Mouse (Mus musculus): Measurements from ENCODE around the gene Deaf1.
A peak's percentile ranks its signal among the peaks of the same experiment; 100 is the strongest.

Gene Deaf1

DNA sequence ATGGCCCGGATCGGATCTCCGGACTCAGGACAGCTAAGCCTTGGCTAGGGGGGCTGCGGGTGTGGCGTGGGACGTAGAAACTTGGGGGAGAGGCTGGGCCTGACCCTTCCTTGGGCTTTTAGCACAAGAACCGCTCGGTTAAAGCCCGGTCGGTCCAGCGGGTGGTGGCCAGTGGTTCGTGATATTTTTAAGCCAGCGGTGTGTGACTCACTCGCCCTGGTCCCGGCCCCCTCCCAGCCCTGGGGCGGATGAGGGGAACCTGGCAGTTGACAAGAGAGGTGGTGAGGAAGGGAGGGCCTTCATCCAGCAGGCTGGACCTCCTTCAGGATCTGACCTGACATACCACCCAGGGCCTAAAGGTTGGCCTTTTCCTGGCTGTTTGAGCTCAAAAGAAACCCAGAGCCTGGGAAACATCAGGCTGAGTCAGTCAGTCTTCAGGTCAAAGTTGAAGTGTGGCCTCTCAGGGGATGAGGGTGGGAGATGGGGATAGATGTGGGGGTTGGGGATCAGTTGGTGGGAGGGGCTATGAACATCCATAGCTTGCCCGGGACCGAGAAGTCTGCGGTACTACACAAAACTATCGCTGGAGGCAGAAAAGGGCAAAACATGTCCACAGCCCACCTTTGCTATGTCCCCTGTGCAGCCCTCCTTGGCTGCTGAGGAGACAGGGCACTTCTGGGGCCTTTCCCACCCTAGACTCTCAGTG, 11.9 kb upstream of the Deaf1 start:
- DNase-seq (ENCODE audit: low spot score in 2 of 2), result no peak

DNA sequence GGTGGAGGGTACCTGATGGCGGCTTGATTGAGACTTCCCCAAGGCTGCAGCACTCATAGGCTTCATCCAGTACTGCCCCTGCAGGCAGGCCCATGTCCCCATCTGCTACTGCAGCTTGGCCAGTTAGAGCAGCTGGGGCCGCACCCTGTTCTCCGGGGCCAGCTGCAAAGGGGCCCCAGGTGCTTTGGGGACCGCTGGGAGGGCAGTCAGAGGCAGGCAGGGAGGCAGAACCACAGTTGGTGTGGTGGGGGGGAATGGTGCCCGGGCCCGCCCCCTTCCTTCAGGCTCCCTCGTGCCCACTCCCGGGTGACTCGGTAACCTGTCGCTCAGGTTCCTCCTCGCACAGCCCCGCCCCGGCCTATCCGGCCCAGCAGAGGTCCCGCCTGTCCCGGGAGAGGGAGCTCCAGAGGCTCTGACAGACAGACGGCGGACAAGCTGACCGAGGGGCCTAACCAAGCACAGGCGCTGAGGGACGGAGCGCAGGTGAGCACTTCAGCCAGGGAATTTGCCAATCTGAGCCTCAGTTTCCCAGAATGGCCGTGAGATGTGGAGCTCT, 11.2 kb upstream of the Deaf1 start, which contains the start of gene Eps8l2:
Eps8l2 (plus strand) TSS at position 305 of the 556 bp plus-strand sequence.
- no peak for DNase-seq (ENCODE audit: low spot score in 2 of 2)

DNA sequence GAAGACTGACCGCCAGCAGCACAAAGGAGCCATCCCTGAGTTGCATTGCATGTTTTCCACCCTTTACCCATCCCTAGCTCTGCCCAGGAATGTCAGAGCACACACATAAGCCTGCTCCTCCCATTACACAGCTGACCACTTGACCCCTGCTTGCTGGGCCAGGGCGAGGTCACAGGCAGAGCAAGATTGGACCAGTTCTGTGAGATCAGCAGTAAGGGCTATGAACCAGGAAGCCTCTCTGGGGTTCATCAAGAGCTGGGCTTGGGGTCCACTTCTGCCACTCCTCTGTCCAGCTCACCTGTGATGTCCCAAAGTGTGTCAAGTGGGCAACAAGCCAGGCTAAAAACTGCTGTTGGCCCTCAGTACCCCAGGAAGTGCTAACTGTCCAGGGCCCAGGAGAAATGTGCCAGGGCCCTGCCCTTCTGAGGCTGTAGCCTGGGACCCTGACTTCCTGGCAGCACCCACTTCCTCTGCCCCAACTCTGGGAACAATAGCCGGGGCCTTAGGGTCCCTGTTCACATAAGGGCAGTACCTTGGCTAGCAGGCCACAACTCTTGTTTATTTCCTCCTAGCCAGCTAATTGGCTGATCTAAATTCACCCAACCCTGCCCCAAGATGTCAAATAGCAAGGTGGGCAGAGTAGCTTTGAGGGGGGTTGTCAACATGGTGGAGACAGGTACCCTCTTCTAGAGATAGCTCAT, 10.4 kb upstream of the Deaf1 start:
- DNase-seq (ENCODE audit: low spot score in 2 of 2), result no peak

DNA sequence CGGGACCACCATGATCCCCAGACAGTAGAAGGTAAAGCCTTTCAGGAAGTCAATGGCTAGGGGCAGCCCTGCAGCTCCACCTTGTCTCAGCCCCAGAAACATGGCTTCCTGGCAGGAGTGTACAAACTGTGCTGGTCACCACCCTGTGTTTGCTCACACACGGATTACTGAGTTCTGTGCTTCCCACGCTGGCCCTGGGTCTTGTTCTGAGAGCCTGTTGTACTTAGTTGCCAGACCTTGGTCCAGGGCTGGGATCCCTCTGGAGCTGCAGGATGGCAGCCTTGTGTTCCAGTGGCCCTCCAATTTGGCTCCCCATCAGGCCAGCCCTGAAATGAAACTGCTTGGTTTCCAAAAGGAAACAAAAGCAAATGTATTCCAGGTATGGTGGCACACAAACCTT, 8.8 kb upstream of the Deaf1 start:
- no peak for DNase-seq (ENCODE audit: low spot score in 2 of 2)

DNA sequence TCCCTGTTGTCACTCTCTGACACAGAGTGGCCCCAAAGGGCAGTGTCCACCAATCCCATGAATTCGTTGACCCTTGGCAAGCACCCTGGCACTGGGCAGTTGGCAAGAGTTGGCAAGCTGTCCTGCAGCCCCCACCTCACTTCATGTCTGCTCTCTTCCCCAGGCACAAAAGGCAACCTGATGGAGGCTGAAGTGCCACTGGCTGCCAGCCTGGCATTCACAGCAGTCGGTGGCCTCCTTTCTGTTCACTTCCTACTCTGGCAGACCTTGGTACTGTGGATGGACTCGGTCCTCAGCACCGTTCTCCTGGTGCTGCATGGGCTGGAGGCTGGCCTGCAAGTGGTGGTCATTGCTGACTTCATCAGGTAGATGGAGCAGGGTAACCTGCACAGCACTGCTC, 8.2 kb upstream of the Deaf1 start:
- DNase-seq (ENCODE audit: low spot score in 2 of 2), result no peak

DNA sequence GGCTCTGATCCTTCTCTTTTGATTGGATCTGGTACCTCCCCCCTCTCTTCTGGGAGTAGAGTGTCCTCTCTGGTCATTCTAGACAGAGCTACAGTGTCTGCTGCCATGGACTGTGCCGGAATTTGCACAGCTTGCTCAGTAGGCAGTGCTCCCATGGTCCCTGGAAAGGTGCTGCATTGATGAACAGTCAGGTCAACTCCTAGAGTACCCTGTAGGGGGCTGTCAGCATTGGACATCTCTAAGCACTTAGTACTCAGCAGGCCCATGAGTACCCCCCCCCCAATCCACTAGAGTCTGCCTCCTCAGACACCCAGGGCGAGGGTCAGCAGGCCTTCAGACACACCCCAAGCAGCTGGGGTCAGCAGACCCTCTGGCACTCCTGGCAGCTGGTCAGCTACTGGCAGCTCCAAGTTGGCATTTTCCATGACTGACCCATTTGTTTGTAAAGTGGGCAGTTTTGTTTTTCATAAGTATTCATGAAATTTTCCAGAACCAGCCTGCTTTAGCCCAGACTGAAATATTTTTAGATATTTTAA, 7.6 kb upstream of the Deaf1 start:
- no peak for DNase-seq (ENCODE audit: low spot score in 2 of 2)

DNA sequence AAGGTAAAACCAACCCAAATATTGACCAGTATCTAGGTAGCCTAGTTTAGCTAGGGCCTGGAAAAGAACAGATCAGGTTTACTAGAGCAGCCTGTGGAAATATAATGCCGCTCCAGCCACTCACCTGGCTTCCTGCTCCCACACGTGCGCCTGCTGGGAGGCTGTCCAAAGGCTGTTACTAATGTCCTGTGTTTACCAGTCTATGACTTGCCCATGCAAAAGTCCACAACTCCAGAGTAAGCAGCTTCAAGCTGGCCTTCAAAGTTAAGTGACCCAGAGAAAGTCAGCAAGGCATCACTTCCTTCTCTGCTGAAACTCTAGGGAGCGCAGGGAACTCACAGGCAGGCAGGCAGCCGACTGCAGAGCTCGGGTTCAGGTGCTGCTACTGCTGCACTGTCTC, 4.5 kb upstream of the Deaf1 start:
- DNase-seq (ENCODE audit: low spot score in 2 of 2), result no peak

DNA sequence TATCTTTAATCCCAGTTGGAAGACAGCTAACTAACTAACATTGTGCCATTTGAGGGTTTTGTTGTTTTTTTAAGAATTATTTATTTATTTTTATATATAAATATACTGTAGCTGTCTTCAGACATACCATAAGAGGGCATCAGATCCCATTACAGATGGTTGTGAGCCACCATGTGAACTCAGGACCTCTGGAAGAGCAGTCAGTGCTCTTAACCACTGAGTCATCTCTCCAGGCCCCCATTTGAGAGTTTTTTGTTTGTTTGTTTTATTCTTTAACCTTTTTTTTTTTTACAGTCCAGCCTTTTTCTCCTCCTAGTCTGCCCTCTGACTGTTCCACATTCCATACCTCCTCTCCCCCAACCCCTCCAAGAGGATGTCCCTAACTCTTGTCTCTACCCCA, 3.2 kb upstream of the Deaf1 start:
- no peak for DNase-seq (ENCODE audit: low spot score in 2 of 2)

DNA sequence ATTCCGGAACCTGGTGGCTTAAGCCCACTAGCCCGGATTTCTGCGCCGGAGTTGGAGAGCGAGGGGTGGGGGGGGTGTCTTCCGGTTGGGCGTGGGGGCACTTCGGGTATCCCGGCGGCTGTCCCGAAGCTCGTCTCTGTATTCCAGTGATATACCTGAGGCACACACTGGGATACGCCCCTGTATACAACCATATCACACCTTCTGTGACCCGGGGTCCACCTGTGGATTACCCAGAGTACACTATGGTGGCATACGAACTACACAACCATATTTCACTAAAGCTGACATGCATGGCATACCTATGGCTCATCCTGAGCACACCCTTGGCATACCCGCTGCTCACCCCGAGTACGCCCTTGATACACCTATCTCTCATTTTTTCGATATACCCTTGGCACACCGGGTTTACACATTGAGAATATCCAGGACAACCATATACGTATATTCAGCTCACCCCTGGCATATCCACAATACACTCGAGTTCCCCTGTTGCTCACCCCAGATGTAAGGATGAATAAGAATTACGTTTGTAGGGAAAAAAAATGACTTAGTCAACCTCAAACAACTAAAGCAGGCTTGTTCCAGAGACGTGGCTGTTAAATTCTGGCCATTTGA, 992 bp upstream of the Deaf1 start:
- DNase-seq (ENCODE audit: low spot score in 2 of 2), result no peak

DNA sequence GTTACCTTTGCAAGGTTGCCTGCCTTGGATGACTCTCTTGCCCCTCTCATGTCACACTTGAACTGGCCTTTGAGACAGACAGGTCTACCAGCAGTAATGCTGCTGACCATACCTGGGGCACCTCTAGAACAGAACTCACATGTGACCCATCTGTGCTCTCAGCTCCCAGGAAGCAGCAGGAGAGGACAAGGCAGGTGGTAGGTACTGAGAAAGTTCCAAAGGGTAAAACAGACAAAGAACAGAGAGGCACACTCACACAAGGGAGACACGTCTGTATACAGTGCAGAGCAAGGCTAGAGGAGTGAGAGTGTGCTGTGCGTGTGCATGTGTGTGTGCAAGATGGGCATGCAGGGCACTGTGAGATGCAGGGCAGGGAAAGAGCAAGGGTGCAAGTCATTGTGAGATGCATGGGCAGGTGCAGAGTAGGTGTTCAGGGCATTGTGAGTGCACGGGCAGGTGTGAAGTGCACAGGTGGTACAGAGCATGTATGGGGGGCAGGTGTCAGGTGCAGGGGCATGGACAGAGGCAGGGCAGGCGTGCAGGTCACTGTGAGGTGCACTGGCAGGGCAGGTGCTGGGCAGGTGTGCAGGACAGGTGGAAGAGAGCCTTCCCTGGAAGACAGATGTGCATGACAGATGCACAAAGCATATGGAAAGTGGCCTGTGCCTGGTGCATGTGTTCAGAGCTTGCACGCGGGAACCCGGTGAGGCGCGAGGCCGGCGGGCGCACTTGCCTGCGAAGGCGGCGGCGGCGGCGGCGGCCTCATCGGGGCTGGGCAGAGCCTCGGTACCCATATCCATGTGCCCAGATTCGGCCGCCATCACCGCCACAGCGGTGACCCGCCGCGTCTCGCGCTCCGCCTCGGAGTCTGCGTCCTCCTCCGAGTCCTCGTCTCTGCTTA, 694 bp downstream of the Deaf1 start:
- DNase-seq (ENCODE audit: low spot score in 2 of 2), result peak; percentile 10 to 29

DNA sequence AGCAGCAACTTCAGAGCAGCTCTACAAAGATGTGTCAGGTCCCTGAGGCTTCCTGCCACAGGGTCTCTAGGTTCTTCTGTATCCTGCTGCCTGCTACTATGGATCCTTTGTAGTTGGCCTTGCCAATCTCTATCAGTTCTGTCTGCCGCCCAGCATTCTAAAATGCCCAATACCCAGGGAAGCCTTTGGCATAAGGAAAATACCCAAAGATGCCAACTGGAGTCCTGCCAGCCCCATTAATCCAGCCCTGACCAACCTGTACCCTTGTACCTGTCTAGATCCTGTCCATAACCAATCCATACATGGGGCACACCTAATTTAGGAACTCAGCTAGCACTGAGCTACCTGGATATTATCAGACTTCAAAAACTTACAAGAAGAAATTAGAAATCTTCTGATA, 2.8 kb downstream of the Deaf1 start:
- DNase-seq (ENCODE audit: low spot score in 2 of 2), result no peak

DNA sequence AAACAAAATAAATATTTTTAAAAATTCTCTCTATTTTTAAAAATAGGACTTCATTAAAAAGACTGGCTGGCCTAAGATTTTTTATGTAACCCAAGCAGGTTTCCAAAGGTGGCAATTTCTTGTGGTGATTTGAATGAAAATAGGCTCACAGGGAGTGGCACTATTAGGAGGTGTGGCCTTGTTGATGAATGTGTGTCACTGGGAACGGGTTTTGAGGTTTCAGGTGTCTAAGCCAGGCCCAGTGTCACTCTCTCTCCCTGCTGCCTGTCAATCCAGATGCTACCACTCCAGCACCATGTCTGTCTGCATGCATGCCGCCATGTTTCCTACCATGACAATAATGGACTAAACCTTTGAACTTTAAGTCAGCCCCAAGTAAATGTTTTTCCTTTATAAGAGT, 8.0 kb downstream of the Deaf1 start:
- DNase-seq (ENCODE audit: low spot score in 2 of 2), result no peak

DNA sequence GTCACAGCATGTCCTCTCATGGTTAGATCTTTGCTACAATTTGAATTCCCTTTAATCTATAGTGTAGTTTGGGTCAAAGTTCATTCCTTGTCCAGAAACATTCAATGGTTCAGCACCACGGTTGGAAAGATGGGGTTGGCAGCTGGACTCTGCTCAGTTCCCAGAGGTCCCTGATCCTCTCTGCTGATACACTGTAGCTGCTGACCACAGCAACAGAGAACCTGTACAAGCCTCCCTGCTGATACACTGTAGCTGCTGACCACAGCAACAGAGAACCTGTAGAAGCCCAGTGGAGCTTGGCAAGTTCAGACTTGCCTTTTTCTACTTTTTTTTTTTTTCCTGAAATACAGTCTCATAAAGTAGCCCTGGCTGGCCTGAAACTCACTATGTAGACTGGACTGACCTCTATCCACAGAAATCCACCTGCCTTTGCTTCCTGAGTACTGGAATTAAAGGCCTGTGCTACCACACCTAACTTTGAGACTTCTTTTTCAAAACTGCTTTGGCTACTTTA, 9.8 kb downstream of the Deaf1 start:
- DNase-seq (ENCODE audit: low spot score in 2 of 2), result no peak

DNA sequence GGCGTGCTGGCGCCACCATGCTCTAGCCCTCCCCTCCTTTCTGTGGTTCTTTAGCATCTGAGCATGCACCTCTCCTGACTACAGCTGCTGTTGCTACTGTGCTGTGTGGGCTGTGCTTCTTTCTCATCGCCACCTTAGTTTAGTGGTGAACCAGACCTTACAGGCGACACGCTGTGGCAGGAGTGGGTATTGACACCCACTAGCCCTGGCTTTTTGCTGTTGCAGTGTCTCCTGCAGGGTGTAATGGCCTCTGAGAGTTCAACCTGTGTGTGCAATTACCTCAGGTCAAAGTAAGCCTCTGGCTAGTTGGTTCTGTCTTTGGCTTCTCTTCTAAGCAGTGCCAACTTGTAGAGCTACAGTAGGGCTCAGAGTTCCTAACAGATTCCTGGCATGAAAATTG, 11.5 kb downstream of the Deaf1 start:
- DNase-seq (ENCODE audit: low spot score in 2 of 2), result peak; percentile 62 to 64

DNA sequence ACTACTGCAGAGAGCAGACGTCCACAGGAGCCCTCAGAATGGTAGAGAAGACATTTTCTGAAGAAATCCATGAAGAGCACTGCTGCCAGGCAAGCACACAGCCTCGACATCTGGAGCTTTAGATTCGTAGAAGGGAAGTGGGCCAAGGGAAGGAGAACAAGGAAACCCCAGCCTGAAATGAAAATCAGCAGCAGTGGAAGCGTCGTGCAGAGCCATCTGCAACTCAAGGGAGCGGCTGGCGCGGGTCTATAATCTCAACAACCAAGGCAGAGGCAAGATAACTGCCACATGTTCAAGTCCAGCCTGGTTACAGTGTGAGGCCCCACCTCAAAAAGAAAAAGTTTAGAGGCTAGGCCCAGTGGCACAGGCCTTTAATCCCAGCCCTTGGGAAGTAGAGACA, 12.4 kb downstream of the Deaf1 start:
- DNase-seq (ENCODE audit: low spot score in 2 of 2), result no peak

DNA sequence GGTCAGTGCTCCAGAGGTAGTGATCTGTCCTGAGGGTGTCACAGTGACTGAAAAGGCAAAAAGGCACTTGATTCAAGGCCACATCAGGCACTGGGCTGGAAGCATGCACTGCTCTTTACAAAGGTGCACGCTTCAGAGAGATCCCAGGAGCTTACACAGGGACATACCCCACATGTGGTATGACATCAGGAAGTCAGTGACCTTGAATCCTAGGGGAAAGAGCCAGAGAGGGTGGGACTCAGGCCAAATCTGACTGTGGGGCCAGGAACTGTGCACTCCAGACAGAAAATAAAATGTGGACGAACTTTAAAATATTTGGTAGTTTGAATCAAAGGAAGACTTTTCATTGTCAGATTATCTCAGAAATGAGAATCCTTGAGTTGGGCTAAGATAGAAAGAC, 13.1 kb downstream of the Deaf1 start:
- DNase-seq (ENCODE audit: low spot score in 2 of 2), result no peak

DNA sequence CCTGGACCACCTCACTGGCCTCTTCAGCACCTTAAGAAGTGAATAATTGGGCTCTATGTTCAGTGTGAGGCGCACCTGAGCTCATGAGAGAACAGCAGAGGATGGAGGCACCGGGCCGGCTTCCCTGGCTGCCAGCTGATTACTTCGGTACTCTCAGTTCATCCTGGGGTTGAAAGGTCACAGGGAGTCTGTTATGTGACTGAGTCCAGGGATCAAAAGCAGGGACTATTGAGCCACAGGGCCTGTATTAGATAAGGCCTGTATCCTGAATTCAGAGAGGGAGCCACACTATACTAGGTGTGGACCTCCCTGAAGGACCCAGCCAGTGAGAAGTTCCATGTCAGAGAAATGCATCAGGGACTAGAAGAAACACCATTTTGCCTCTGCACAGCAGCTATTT, 23.0 kb downstream of the Deaf1 start:
- no peak for DNase-seq (ENCODE audit: low spot score in 2 of 2)

DNA sequence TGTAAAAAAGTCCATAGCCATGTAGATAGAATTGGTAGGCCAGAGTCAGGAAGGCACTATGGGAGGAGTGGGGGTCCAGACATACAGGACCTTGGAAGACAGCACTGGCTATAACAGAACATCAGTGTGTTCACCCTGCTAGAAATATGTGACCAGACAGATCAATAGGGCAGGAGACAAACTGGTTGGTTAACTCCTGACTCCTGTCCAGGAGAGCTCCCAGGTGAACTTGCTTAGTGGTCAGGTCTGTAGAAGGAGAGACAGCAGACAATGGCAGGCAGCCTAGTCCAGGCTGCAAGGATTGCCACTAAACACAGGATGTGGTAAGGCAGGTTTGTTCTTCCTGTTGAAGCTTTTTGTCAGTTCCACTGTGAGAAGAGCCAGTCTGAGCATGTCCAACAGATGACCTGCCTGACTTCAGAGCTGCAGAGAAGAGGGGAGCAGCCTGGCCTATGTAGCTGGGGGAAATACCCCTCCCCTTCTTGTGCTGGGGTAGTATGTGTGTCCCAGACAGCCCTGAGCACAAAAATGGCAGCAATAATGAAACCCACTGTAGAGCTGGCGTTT, 24.7 kb downstream of the Deaf1 start:
- no peak for DNase-seq (ENCODE audit: low spot score in 2 of 2)

DNA sequence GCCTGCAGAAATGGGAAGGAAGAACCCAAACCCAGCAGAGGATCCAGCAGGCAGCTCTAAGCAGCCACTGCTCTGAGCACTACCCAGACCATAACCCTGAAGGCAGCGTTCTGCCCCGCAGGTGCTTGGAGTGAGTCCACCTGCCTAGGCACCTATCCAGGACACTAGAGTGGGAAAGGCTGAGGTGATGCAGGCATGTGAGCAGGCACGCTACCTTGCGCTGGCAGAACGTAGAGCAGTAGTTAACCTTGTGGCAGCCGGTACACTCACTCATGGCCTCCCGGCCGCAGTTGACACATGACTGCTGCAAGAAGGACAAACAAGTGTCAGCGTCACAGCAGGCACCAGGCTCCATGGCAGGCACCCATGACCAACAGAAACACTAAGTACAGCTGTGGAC, 26.1 kb downstream of the Deaf1 start:
- DNase-seq (ENCODE audit: low spot score in 2 of 2), result no peak

DNA sequence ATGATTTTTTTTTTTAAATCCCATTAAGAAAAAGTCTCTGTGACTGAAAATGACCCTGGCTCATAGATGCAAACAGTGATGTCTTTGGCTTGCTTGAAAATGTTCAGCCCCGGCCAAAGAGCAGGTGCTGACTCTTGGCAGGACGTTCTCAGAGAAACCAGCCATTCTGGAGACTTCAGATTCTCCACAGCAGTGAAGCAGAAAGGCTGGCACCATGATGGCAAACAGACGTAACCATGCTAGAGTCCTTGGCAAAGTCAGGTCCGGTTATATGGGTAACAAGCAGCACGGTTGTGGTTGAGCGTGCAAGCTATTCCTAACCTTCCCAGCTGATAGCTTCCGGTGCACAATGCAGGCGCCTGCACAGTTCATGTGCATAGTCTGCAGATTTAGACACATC, 28.3 kb downstream of the Deaf1 start:
- DNase-seq (ENCODE audit: low spot score in 2 of 2), result no peak

Data from right cerebral cortex, adult 2 months (tissue).